Mouse (Mus musculus) forebrain, embryonic 14.5 days (tissue): ENCODE measurements around the gene Apc2. TPM values are rescaled to one million over a fixed set of nuclear protein-coding genes. Genes with fewer than 3 reads are reported as not detected.
A peak's percentile ranks its signal among the peaks of the same experiment; 100 is the strongest.
"Not testable (repeated sequence)": the region's sequence is repeated elsewhere in the genome, so short reads cannot be mapped to it uniquely, and the experiment has no call there.

Experiments used
- ATAC-seq: fragments of 200-750 bp; cut with Nextera tagmentation; 2 replicates; pipeline ENCODE4 v1.8.0; 2017; ENCODE audit warnings: mild to moderate bottlenecking, moderate library complexity
- DNase-seq: peaks from one replicate; pipeline ENCODE4 v3.0.0-alpha.2; 2015; ENCODE audit warnings: low spot score
- H3K27ac ChIP-seq: fragments of 300-500 bp; sonication (generic); 2 replicates; pipeline ENCODE4 v1.5.1; 2014; ENCODE audit warnings: low read depth, mild to moderate bottlenecking, control low read depth, low read length, moderate library complexity
- H3K27me3 ChIP-seq: fragments of 300-500 bp; sonication (generic); replicated peaks from 2 replicates; pipeline ENCODE4 v1.6.1; 2014; ENCODE audit warnings: low read length, control low read depth, mixed read lengths; ENCODE audit not compliant: control insufficient read depth, insufficient read depth
- H3K36me3 ChIP-seq: fragments of 300-500 bp; sonication (generic); 2 replicates; pipeline ENCODE4 v1.6.1; 2014; ENCODE audit warnings: low read length, control low read depth; ENCODE audit not compliant: control insufficient read depth, insufficient read depth
- H3K4me1 ChIP-seq: fragments of 300-500 bp; sonication (generic); 2 replicates; pipeline ENCODE4 v1.6.1; 2014; ENCODE audit warnings: antibody characterized with exemption, low read length, control low read depth; ENCODE audit not compliant: control insufficient read depth, insufficient read depth
- H3K4me2 ChIP-seq: fragments of 300-500 bp; sonication (generic); 2 replicates; pipeline ENCODE4 v1.6.1; 2014; ENCODE audit warnings: mild to moderate bottlenecking, control low read depth, low read length
- H3K4me3 ChIP-seq: fragments of 300-500 bp; sonication (generic); 2 replicates; pipeline ENCODE4 v1.5.1; 2014; ENCODE audit warnings: low read depth, low read length, control low read depth
- H3K9ac ChIP-seq: fragments of 300-500 bp; sonication (generic); 2 replicates; pipeline ENCODE4 v1.6.1; 2014; ENCODE audit warnings: mild to moderate bottlenecking, low read length, control low read depth, moderate library complexity
- H3K9me3 ChIP-seq: fragments of 300-500 bp; sonication (generic); replicated peaks from 2 replicates; pipeline ENCODE4 v1.6.1; 2016; ENCODE audit warnings: low read length, control low read depth, mixed read lengths; ENCODE audit not compliant: control insufficient read depth
- WGBS: fragments of 180-500 bp; shearing (Covaris S2); extraction: QIAGEN DNeasy Blood & Tissue Kit; methylation state at CpG from one replicate; pipeline ENCODE4 v1.1.7; 2014; 5-methylcytosine and 5-hydroxymethylcytosine counted together
- polyA plus RNA-seq: library from polyadenylated mRNA; unstranded; fragments of >200 nt; fragmentation: Nextera tagmentation; extraction: Ambion mirVana; gene quantifications from 2 replicates; pipeline ENCODE4 v1.2.1, GENCODE M21; 2014

The Apc2 gene
- polyA plus RNA-seq, 1 experiment from 2014 or later: 154 TPM

- H3K36me3 ChIP-seq, H3K9ac ChIP-seq, H3K9me3 ChIP-seq, H3K4me1 ChIP-seq, ATAC-seq, H3K4me3 ChIP-seq, H3K27ac ChIP-seq, H3K4me2 ChIP-seq, DNase-seq: not testable (repeated sequence)
- H3K27me3 ChIP-seq: peaks cover 90% of the 10 kb centered on the region
- 78% methylated on average over 5 of the region's 6 CpGs for WGBS
Measured at GRCm38 (mm10) chr10:80345929-80346328, 50.2 kb downstream of the Apc2 start.

GRCm38 (mm10) chr10:80347514-80347967, 51.8 kb downstream of the Apc2 start:
- H3K4me2 ChIP-seq: no peak overlapping the region
- WGBS: 13% methylated on average over 17 of the region's 17 CpGs
- H3K4me1 ChIP-seq: peaks cover 3% of the 10 kb centered on the region; the same call in 1 of the 2 replicates
- no peak for ATAC-seq
- H3K36me3 ChIP-seq: no peaks in the 10 kb centered on the region
- no peak overlapping the region for H3K4me3 ChIP-seq
- no peaks in the 10 kb centered on the region for H3K9me3 ChIP-seq
- no peak overlapping the region for H3K27ac ChIP-seq
- no peak for DNase-seq
- peaks cover 85% of the 10 kb centered on the region for H3K27me3 ChIP-seq
- no peak overlapping the region for H3K9ac ChIP-seq

- Histone ChIP-seq H3K9me3 (no peaks in the 10 kb centered on the region), H3K36me3 (no peaks in the 10 kb centered on the region), H3K27ac (no peak within 1 kb of the TSS), H3K27me3 (peaks cover 83% of the 10 kb centered on the region), H3K4me2 (peak within 1 kb of the TSS; percentile 14; the same call in 1 of the 2 replicates), H3K4me1 (peaks cover 3% of the 10 kb centered on the region; the same call in 1 of the 2 replicates), H3K4me3 (0 out of 2 replicates have a peak within 1 kb of the TSS, but pooled peaks have one; percentile 5), H3K9ac (no peak within 1 kb of the TSS)
- WGBS: 1% methylated on average over 28 of the region's 42 CpGs
- peak; percentile 31 for DNase-seq
- ATAC-seq: 0 out of 2 replicates have a peak, but pooled peaks have one; percentile 26
Measured at GRCm38 (mm10) chr10:80348244-80348781, 52.5 kb downstream of the Apc2 start, which contains the start of gene Adamtsl5. Gene Adamtsl5 (minus strand): TSS chr10:80348412.

DNA sequence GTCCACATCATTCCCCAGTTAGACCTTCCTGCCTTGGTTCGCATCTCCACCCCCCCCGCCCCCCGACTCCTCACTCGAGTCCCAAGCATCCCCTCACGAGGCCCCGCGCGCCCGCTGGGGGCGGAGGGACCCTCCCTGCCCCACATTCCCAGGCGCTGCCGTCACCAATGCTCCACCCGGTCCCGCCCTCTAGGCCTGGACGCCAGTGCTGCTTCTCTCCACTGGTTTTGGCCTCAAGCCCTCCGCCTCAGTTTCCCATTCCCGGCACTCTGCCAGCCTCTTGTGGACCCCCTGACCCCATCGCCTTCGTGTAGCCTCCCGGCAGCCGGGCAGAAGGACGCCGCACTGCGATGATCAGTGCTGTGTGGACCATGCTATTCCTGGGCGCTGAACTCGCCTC, 53.2 kb downstream of the Apc2 start:
- Histone ChIP-seq H3K9me3 (no peaks in the 10 kb centered on the region), H3K4me1 (no peaks in the 10 kb centered on the region), H3K27ac (no peak overlapping the region), H3K36me3 (no peaks in the 10 kb centered on the region), H3K27me3 (peaks cover 81% of the 10 kb centered on the region), H3K4me3 (no peak overlapping the region), H3K4me2 (no peak overlapping the region), H3K9ac (no peak overlapping the region)
- 16% methylated on average over 26 of the region's 26 CpGs for WGBS
- ATAC-seq: no peak
- no peak for DNase-seq

- H3K27ac ChIP-seq: no peak overlapping the region
- H3K9me3 ChIP-seq: no peaks in the 10 kb centered on the region
- no peak overlapping the region for H3K4me2 ChIP-seq
- peaks cover 79% of the 10 kb centered on the region for H3K27me3 ChIP-seq
- 4% methylated on average over 7 of the region's 7 CpGs for WGBS
- no peak overlapping the region for H3K4me3 ChIP-seq
- H3K9ac ChIP-seq: no peak overlapping the region
- DNase-seq (peak; percentile 82), ATAC-seq (peak; percentile 83)
- no peaks in the 10 kb centered on the region for H3K36me3 ChIP-seq
- H3K4me1 ChIP-seq: no peaks in the 10 kb centered on the region
Measured at GRCm38 (mm10) chr10:80350292-80350691, 54.5 kb downstream of the Apc2 start.

DNA sequence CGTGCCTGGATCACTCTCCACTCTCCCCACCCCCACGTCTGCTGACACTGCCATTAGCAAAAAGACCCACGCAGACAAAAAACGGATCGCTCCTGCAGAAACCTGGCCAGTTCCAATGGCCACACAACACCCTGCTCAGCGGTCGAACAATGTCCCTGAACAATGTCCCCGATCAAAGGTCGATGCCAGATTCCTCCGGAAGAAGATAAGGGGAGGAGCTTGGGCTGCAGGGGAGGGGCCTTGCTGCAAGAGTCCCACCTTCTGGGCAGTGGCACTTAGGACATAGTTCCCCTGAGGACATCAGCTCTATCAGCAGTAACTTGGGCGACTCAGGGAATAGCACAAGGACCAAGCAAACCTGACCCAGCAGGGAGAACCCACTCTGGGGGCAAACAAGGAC, 56.1 kb downstream of the Apc2 start:
- no peaks in the 10 kb centered on the region for H3K9me3 ChIP-seq
- no peak overlapping the region for H3K9ac ChIP-seq
- H3K4me3 ChIP-seq: no peak overlapping the region
- no peak overlapping the region for H3K27ac ChIP-seq
- DNase-seq: no peak
- WGBS: 22% methylated on average over 11 of the region's 11 CpGs
- ATAC-seq: no peak
- no peaks in the 10 kb centered on the region for H3K36me3 ChIP-seq
- no peak overlapping the region for H3K4me2 ChIP-seq
- H3K27me3 ChIP-seq: peaks cover 86% of the 10 kb centered on the region
- no peaks in the 10 kb centered on the region for H3K4me1 ChIP-seq

DNA sequence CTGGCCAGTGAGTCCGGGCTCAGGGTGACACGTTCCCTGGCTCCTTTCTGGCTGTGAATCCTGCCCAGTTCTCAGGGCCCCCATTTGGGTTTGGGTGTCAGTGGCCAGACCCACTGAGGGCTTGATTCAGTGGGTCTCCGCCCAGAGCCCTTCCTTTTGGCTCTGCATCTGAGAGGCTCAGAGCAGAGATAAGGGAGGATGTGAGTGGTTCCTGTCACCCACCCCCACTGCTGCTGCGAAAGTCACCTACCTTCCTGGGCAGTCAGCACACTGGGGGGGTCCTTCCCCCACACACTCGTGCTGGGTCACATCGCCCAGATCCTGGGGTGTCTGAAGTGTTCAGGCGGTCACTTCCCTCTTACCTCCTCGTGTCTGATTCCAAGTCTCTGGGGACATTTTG, 57.0 kb downstream of the Apc2 start:
- Histone ChIP-seq H3K36me3 (no peaks in the 10 kb centered on the region), H3K4me1 (no peaks in the 10 kb centered on the region), H3K27me3 (peaks cover 87% of the 10 kb centered on the region), H3K9me3 (no peaks in the 10 kb centered on the region), H3K27ac (no peak overlapping the region), H3K9ac (no peak overlapping the region), H3K4me2 (no peak overlapping the region), H3K4me3 (no peak overlapping the region)
- ATAC-seq (no peak), DNase-seq (no peak)
- WGBS: 69% methylated on average over 8 of the region's 8 CpGs

GRCm38 (mm10) chr10:80355431-80355830, 59.7 kb downstream of the Apc2 start:
- no peak for ATAC-seq
- Histone ChIP-seq H3K36me3 (no peaks in the 10 kb centered on the region), H3K27ac (no peak overlapping the region), H3K4me1 (no peaks in the 10 kb centered on the region), H3K4me3 (no peak overlapping the region), H3K9me3 (no peaks in the 10 kb centered on the region), H3K4me2 (no peak overlapping the region), H3K27me3 (peaks cover 75% of the 10 kb centered on the region), H3K9ac (no peak overlapping the region)
- WGBS: 5% methylated on average over 8 of the region's 9 CpGs
- DNase-seq: no peak

GRCm38 (mm10) chr10:80356001-80356682, 60.4 kb downstream of the Apc2 start, which contains the start of gene Plk5:
Gene Plk5 (plus strand): TSS chr10:80356459.
- Histone ChIP-seq H3K4me3 (peak within 1 kb of the TSS; percentile 29), H3K4me2 (peak within 1 kb of the TSS; percentile 51), H3K9me3 (no peaks in the 10 kb centered on the region), H3K27me3 (peaks cover 69% of the 10 kb centered on the region), H3K27ac (no peak within 1 kb of the TSS), H3K36me3 (no peaks in the 10 kb centered on the region), H3K4me1 (no peaks in the 10 kb centered on the region), H3K9ac (peak within 1 kb of the TSS; percentile 2; the same call in 1 of the 2 replicates)
- WGBS: 1% methylated on average over 53 of the region's 53 CpGs
- ATAC-seq: no peak; the same call in 1 of the 2 replicates
- DNase-seq: no peak
